24 mouse cellular contexts compared by ENCODE assay signal in the genomic region with DNA sequence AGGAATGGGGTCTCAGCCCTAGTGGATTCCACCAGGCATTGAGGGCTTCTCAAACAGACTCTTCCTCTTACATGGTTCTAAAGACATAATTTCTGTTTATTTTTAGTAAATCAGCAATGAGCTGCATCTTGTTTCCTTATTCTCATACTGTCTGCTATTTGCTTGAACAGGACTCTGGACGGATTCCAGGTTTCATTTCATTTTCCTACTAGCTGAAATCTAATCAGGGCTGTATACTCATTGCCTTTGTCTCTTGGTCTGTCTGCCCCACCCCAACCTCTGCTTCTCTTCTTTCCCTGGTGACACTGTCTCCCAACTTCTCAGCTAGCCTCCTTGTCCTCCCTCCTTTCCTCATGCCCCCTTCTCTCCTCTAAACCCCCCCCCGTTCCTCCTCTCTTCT.
DNase-seq lines count a peak whose midpoint lies in the region; ATAC-seq and TF ChIP-seq lines count a peak whose summit lies in the region.
"Had no signal": no experiment of that assay in that cellular context is flagged by ENCODE, and none has a peak within 500 bp of the region (broad histone marks: within the 10 kb centered on the region; RNA-seq: fewer than 3 reads in every experiment).

No protein-coding gene starts in this region.

- H3K9me3 ChIP-seq in lung, postnatal 0 days (ENCODE audit: low read length) = no peaks in the 10 kb centered on the region
- H3K9me3 ChIP-seq: embryonic facial prominence, embryonic 12.5 days; forebrain, embryonic 12.5 days; heart, embryonic 12.5 days; hindbrain, embryonic 12.5 days; limb, embryonic 12.5 days; liver, embryonic 13.5 days; lung, embryonic 15.5 days; midbrain, embryonic 12.5 days; stomach, embryonic 15.5 days had no signal

- H3K9ac ChIP-seq in lung, postnatal 0 days (replicated peaks; ENCODE audit: low read depth) = no peak overlapping the region
- H3K9ac ChIP-seq: embryonic facial prominence, embryonic 12.5 days; forebrain, embryonic 12.5 days; heart, embryonic 12.5 days; hindbrain, embryonic 12.5 days; limb, embryonic 12.5 days; liver, embryonic 13.5 days; lung, embryonic 15.5 days; midbrain, embryonic 12.5 days; stomach, embryonic 15.5 days had no signal

- ATAC-seq in lung, postnatal 0 days = no peak

- H3K27ac ChIP-seq in lung, postnatal 0 days (ENCODE audit: low read length) = no peak overlapping the region
- H3K27ac ChIP-seq: embryonic facial prominence, embryonic 12.5 days; forebrain, embryonic 12.5 days; gastrocnemius, adult 2 months; hindbrain, embryonic 12.5 days; layer of hippocampus, adult 2 months; limb, embryonic 12.5 days; liver, embryonic 13.5 days; lung, embryonic 15.5 days; midbrain, embryonic 12.5 days; stomach, embryonic 15.5 days had no signal

- 51% methylated on average over 2 of the region's 2 CpGs for WGBS in lung, postnatal 0 days
- WGBS in large intestine, adult 2 months = 41% methylated on average over 2 of the region's 2 CpGs

- DNase-seq in heart, adult 11 months = peak; percentile 70
- DNase-seq in heart, postnatal 10 days = no peak
- DNase-seq in lung, postnatal 0 days (ENCODE audit: low spot score) = peak; percentile 23
- DNase-seq in lung, postnatal 14 days = no peak
- peak; percentile 39 for DNase-seq in large intestine, adult 2 months (ENCODE audit: low read depth, low spot score)
- no peak for DNase-seq in adrenal gland, adult 2 months
- DNase-seq in urinary bladder, postnatal 25 days (ENCODE audit: low spot score) = no peak
- DNase-seq in spleen, postnatal 10 days (ENCODE audit: low spot score in 2 of 2) = no peak
- DNase-seq: adrenal gland, adult 8-10 months; gastrocnemius, adult 2 months; kidney, adult 11 months; kidney, postnatal 14 days; liver, embryonic 13.5 days; thymus, postnatal 25 days had no signal

- H3K4me3 ChIP-seq in lung, postnatal 0 days (ENCODE audit: low read depth, low read length) = no peak overlapping the region
- H3K4me3 ChIP-seq: embryonic facial prominence, embryonic 12.5 days; erythroblast, embryonic 14.5 days; forebrain, embryonic 12.5 days; gastrocnemius, adult 2 months; heart, embryonic 12.5 days; hindbrain, embryonic 12.5 days; layer of hippocampus, adult 2 months; limb, embryonic 12.5 days; liver, embryonic 13.5 days; lung, embryonic 15.5 days; midbrain, embryonic 12.5 days; stomach, embryonic 15.5 days had no signal

- no peak overlapping the region for H3K4me2 ChIP-seq in lung, postnatal 0 days (replicated peaks; ENCODE audit: low read depth, low read length)
- H3K4me2 ChIP-seq: embryonic facial prominence, embryonic 12.5 days; forebrain, embryonic 12.5 days; heart, embryonic 12.5 days; hindbrain, embryonic 12.5 days; limb, embryonic 12.5 days; liver, embryonic 13.5 days; lung, embryonic 15.5 days; midbrain, embryonic 12.5 days; stomach, embryonic 15.5 days had no signal

- H3K27me3 ChIP-seq in lung, postnatal 0 days (replicated peaks; ENCODE audit: insufficient read depth, low read length) = no peaks in the 10 kb centered on the region
- H3K27me3 ChIP-seq: embryonic facial prominence, embryonic 12.5 days; forebrain, embryonic 12.5 days; heart, embryonic 12.5 days; hindbrain, embryonic 12.5 days; limb, embryonic 12.5 days; liver, embryonic 13.5 days; lung, embryonic 15.5 days; midbrain, embryonic 12.5 days; stomach, embryonic 15.5 days had no signal

- no peak for TF ChIP-seq EP300 in lung, postnatal 0 days (IDR thresholded peaks at IDR 0.05)

- H3K4me1 ChIP-seq in lung, postnatal 0 days (ENCODE audit: insufficient read depth, low read depth, low read length) = no peaks in the 10 kb centered on the region
- H3K4me1 ChIP-seq: embryonic facial prominence, embryonic 12.5 days; forebrain, embryonic 12.5 days; hindbrain, embryonic 12.5 days; limb, embryonic 12.5 days; liver, embryonic 13.5 days; lung, embryonic 15.5 days; midbrain, embryonic 12.5 days had no signal

- intact Hi-C loops in heart, postnatal 10 days (cut with DNase I) = no loop called here

- no peak for TF ChIP-seq CTCF in lung, postnatal 0 days (IDR thresholded peaks at IDR 0.05)

- H3K36me3 ChIP-seq in lung, postnatal 0 days (ENCODE audit: insufficient read depth, low read length) = no peaks in the 10 kb centered on the region
- H3K36me3 ChIP-seq: embryonic facial prominence, embryonic 12.5 days; forebrain, embryonic 12.5 days; hindbrain, embryonic 12.5 days; limb, embryonic 12.5 days; liver, embryonic 13.5 days; lung, embryonic 15.5 days; midbrain, embryonic 12.5 days; stomach, embryonic 15.5 days had no signal

Comparison
In these comparisons a context has a peak if more than half of its experiments do, and no peak if none do; other contexts are left out.
1. DNase-seq: peak in heart, adult 11 months (single experiment), lung, postnatal 0 days (single experiment) and large intestine, adult 2 months (single experiment); none in heart, postnatal 10 days (0 of 2), lung, postnatal 14 days (single experiment), adrenal gland, adult 2 months (single experiment), urinary bladder, postnatal 25 days (single experiment) and spleen, postnatal 10 days (0 of 2).